In the genomic region with DNA sequence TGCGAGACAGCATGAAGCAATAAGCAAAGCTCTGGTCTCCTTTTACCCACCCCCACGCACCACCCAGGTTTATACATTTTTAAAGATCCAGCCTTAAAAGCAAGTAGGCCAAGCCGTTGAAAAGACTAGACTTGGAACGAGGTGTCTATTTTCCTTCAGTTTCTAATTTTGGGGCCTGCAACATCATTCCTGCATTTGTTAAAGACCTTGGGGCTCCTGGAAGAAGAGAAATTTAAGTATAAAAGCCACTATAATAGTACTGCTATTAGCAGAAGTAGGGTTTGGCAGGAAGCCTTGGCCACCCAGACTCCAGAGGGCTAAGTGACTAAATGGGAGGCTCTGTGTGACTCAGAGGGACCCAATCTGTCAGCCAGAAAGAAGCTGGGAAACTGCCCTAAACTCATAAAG, we compare ENCODE assay signal across 9 mouse cellular contexts.
DNase-seq lines count a peak whose midpoint lies in the region; ATAC-seq and TF ChIP-seq lines count a peak whose summit lies in the region.
"Had no signal": no experiment of that assay in that cellular context is flagged by ENCODE, and none has a peak within 500 bp of the region (broad histone marks: within the 10 kb centered on the region; RNA-seq: fewer than 3 reads in every experiment).

No protein-coding gene starts in this region.

- ATAC-seq in lung, embryonic 14.5 days (ENCODE audit: insufficient read depth) = no peak

- H3K9ac ChIP-seq in lung, embryonic 14.5 days = no peak overlapping the region
- H3K9ac ChIP-seq: heart, embryonic 15.5 days had no signal

- WGBS in lung, embryonic 14.5 days = 75% methylated on average over 4 of the region's 4 CpGs

- H3K9me3 ChIP-seq in lung, embryonic 14.5 days (ENCODE audit: low read depth, low read length) = no peaks in the 10 kb centered on the region
- H3K9me3 ChIP-seq: heart, embryonic 15.5 days had no signal

- no peak overlapping the region for H3K27ac ChIP-seq in lung, embryonic 14.5 days (ENCODE audit: low read depth)
- H3K27ac ChIP-seq: heart, embryonic 15.5 days had no signal

- H3K27me3 ChIP-seq in lung, embryonic 14.5 days (ENCODE audit: insufficient read depth, low read length) = no peaks in the 10 kb centered on the region
- H3K27me3 ChIP-seq: heart, embryonic 15.5 days had no signal

- peak; percentile 53 for DNase-seq in lung, embryonic 14.5 days
- DNase-seq in lung, postnatal 14 days = no peak
- peak; percentile 11 to 14 for DNase-seq in cerebellum, postnatal 36 days
- peak; percentile 66 to 81 for DNase-seq in layer of hippocampus, adult 18-20 months (ENCODE audit: low spot score in 2 of 2)
- peak; percentile 84 to 88 for DNase-seq in right cerebral cortex, postnatal 10 days (ENCODE audit: low spot score in 2 of 2)
- no peak for DNase-seq in c-Kit-positive CD71-positive TER-119-positive erythroid progenitor cells, embryonic 14.5 days (ENCODE audit: low spot score)
- no peak for DNase-seq in spleen, adult 18-20 months
- DNase-seq: midbrain, embryonic 14.5 days had no signal

- H3K4me1 ChIP-seq in lung, embryonic 14.5 days (ENCODE audit: insufficient read depth) = no peaks in the 10 kb centered on the region
- H3K4me1 ChIP-seq: heart, embryonic 15.5 days had no signal

- TF ChIP-seq CTCF in lung, embryonic 14.5 days (IDR thresholded peaks at IDR 0.05; ENCODE audit: low read depth) = no peak

- no peaks in the 10 kb centered on the region for H3K36me3 ChIP-seq in lung, embryonic 14.5 days (ENCODE audit: insufficient read depth)
- H3K36me3 ChIP-seq: heart, embryonic 15.5 days had no signal

- H3K4me2 ChIP-seq in lung, embryonic 14.5 days = no peak overlapping the region
- H3K4me2 ChIP-seq: heart, embryonic 15.5 days had no signal

- no peak overlapping the region for H3K4me3 ChIP-seq in lung, embryonic 14.5 days (ENCODE audit: low read depth, low read length)
- H3K4me3 ChIP-seq: heart, embryonic 15.5 days had no signal

Comparison
In these comparisons a context has a peak if more than half of its experiments do, and no peak if none do; other contexts are left out.
1. DNase-seq: peak in lung, embryonic 14.5 days (single experiment), cerebellum, postnatal 36 days (2 of 2), layer of hippocampus, adult 18-20 months (2 of 2) and right cerebral cortex, postnatal 10 days (2 of 2); none in lung, postnatal 14 days (single experiment), c-Kit-positive CD71-positive TER-119-positive erythroid progenitor cells, embryonic 14.5 days (single experiment) and spleen, adult 18-20 months (0 of 2).